Mouse (Mus musculus) bone marrow macrophage, adult 2 months (primary cell): Measurements from ENCODE around the gene Pde4dip.

Source experiments
- CTCF ChIP-seq: IDR thresholded peaks from 2 replicates; pipeline ENCODE4 v1.5.1; 2012; ENCODE audit warnings: low read depth, mild to moderate bottlenecking, low read length, moderate library complexity
- POLR2A ChIP-seq: IDR thresholded peaks from 2 replicates; pipeline ENCODE4 v1.6.1; 2012; ENCODE audit warnings: mild to moderate bottlenecking, low read depth, low read length, borderline replicate concordance

DNA sequence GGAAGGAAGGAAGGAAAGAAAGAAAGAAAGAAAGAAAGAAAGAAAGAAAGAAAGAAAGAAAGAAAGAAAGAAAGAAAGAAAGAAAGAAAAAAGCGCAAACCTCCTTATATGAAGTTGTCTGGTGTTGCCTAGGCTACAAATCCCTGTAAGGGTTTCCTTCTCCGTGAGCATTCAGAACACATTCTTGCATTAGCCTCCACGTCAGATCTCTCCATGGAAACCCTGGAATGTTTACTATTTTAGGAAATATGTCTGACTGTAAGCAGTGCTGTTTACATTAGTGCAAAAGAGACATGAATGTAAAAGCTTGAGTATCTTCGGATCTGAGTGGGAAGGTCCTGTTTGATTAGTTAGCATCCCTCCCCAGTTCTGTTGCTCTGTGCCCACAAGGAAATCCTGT is 112.3 kb downstream of the Pde4dip start:
- TF ChIP-seq CTCF = no peak
- TF ChIP-seq POLR2A = no peak
